28 mouse cellular contexts compared by ENCODE assay signal in genomic region chr12:41521671-41522070, GRCm38 (mm10).
"Had no signal": no experiment of that assay in that cellular context is flagged by ENCODE, and none has a peak within 500 bp of the region (broad histone marks: within the 10 kb centered on the region; RNA-seq: fewer than 3 reads in every experiment).

No protein-coding gene starts in this region.

- ATAC-seq: hindbrain, postnatal 0 days; intestine, embryonic 16.5 days had no signal

- DNase-seq: gastrocnemius, postnatal 14 days; gastrocnemius, postnatal 36 days; heart, adult 11 months; heart, adult 2 months; heart, postnatal 14 days; heart, postnatal 36 days; kidney, adult 11 months; kidney, adult 2 months; kidney, adult 9 months; kidney, postnatal 14 days; kidney, postnatal 36 days; layer of hippocampus, adult 9-11 months; layer of hippocampus, postnatal 36 days; liver had no signal

- H3K4me3 ChIP-seq: heart, adult 2 months; heart, embryonic 13.5 days; heart, embryonic 15.5 days; hindbrain, embryonic 13.5 days; hindbrain, embryonic 15.5 days; kidney, embryonic 15.5 days; left cerebral cortex, adult 2 months; limb, embryonic 10.5 days; limb, embryonic 12.5 days had no signal

- H3K27me3 ChIP-seq: heart, embryonic 13.5 days; heart, embryonic 15.5 days; hindbrain, embryonic 13.5 days; hindbrain, embryonic 15.5 days; kidney, embryonic 15.5 days; limb, embryonic 12.5 days had no signal

- H3K4me1 ChIP-seq: heart, embryonic 13.5 days; heart, embryonic 15.5 days; hindbrain, embryonic 13.5 days; hindbrain, embryonic 15.5 days; kidney, embryonic 15.5 days; limb, embryonic 10.5 days; limb, embryonic 12.5 days had no signal

- H3K36me3 ChIP-seq: heart, embryonic 13.5 days; heart, embryonic 15.5 days; hindbrain, embryonic 13.5 days; hindbrain, embryonic 15.5 days; kidney, embryonic 15.5 days; limb, embryonic 10.5 days; limb, embryonic 12.5 days had no signal

- H3K9ac ChIP-seq: heart, embryonic 13.5 days; heart, embryonic 15.5 days; hindbrain, embryonic 13.5 days; hindbrain, embryonic 15.5 days; kidney, embryonic 15.5 days; limb, embryonic 12.5 days; liver, embryonic 14.5 days had no signal

- H3K9me3 ChIP-seq: heart, embryonic 13.5 days; heart, embryonic 15.5 days; hindbrain, embryonic 13.5 days; hindbrain, embryonic 15.5 days; kidney, embryonic 15.5 days; limb, embryonic 10.5 days; limb, embryonic 12.5 days had no signal

- H3K27ac ChIP-seq: heart, adult 2 months; heart, embryonic 13.5 days; heart, embryonic 15.5 days; hindbrain, embryonic 13.5 days; hindbrain, embryonic 15.5 days; hindbrain, postnatal 0 days; kidney, embryonic 15.5 days; kidney, postnatal 0 days; left cerebral cortex, adult 2 months; limb, embryonic 10.5 days; limb, embryonic 12.5 days; liver, embryonic 14.5 days had no signal

- H3K4me2 ChIP-seq: heart, embryonic 11.5 days; heart, embryonic 13.5 days; heart, embryonic 15.5 days; hindbrain, embryonic 13.5 days; hindbrain, embryonic 15.5 days; kidney, embryonic 15.5 days; limb, embryonic 12.5 days; liver, embryonic 11.5 days had no signal
